Comparison of ENCODE assay signal across 12 mouse cellular contexts in genomic region chr2:117840406-117840805, GRCm38 (mm10).
DNase-seq lines count a peak whose midpoint lies in the region.
"Had no signal": no experiment of that assay in that cellular context is flagged by ENCODE, and none has a peak within 500 bp of the region (broad histone marks: within the 10 kb centered on the region; RNA-seq: fewer than 3 reads in every experiment).

No protein-coding gene starts in this region.

- peak; percentile 33 for DNase-seq in adrenal gland, adult 2 months
- DNase-seq in adrenal gland, adult 8-10 months, result no peak
- peak; percentile 14 for DNase-seq in urinary bladder, postnatal 14 days (ENCODE audit: low spot score)
- DNase-seq in urinary bladder, postnatal 10 days (ENCODE audit: low spot score), result no peak
- DNase-seq in heart, adult 8-10 months (ENCODE audit: low spot score), result peak; percentile 83
- DNase-seq in skeletal muscle tissue, adult 2 months (ENCODE audit: low read depth, low spot score), result peak; percentile 72
- DNase-seq in right cerebral cortex, postnatal 4 days, result no peak
- DNase-seq in frontal cortex, postnatal 14 days (ENCODE audit: low spot score in 2 of 2), result no peak
- DNase-seq: cerebellum, adult 18-20 months; kidney, postnatal 10 days; left cerebral cortex, postnatal 4 days; lung, embryonic 14.5 days had no signal

Comparison
In these comparisons a context has a peak if more than half of its experiments do, and no peak if none do; other contexts are left out.
1. DNase-seq: peak in adrenal gland, adult 2 months (single experiment), urinary bladder, postnatal 14 days (single experiment), heart, adult 8-10 months (single experiment) and skeletal muscle tissue, adult 2 months (single experiment); none in adrenal gland, adult 8-10 months (single experiment), urinary bladder, postnatal 10 days (single experiment), right cerebral cortex, postnatal 4 days (single experiment) and frontal cortex, postnatal 14 days (0 of 2).